Mouse (Mus musculus) embryonic facial prominence, embryonic 13.5 days (tissue): ENCODE data around the gene Opa3. TPM values are rescaled to one million over a fixed set of nuclear protein-coding genes. Genes with fewer than 3 reads are reported as not detected.
A peak's percentile ranks its signal among the peaks of the same experiment; 100 is the strongest.

ENCODE experiments used
- ATAC-seq: fragments of 200-750 bp; cut with Nextera tagmentation; 2 replicates; pipeline ENCODE4 v1.8.0; 2017; ENCODE audit warnings: low read depth; ENCODE audit not compliant: insufficient number of reproducible peaks, insufficient read depth, low FRiP score, low TSS enrichment
- H3K27ac ChIP-seq: fragments of 300-500 bp; sonication (generic); 2 replicates; pipeline ENCODE4 v1.5.1; 2015; ENCODE audit warnings: moderate library complexity, mild to moderate bottlenecking, inconsistent platforms
- H3K27me3 ChIP-seq: fragments of 300-500 bp; sonication (generic); 2 replicates; pipeline ENCODE4 v1.6.1; 2015; ENCODE audit warnings: mild to moderate bottlenecking, inconsistent platforms
- H3K36me3 ChIP-seq: fragments of 300-500 bp; sonication (generic); 2 replicates; pipeline ENCODE4 v1.6.1; 2015; ENCODE audit warnings: mild to moderate bottlenecking, inconsistent platforms
- H3K4me1 ChIP-seq: fragments of 300-500 bp; sonication (generic); 2 replicates; pipeline ENCODE4 v1.6.1; 2015; ENCODE audit warnings: inconsistent platforms
- H3K4me2 ChIP-seq: fragments of 300-500 bp; sonication (generic); 2 replicates; pipeline ENCODE4 v1.6.1; 2015; ENCODE audit warnings: moderate library complexity, mild to moderate bottlenecking, inconsistent platforms
- H3K4me3 ChIP-seq: fragments of 300-500 bp; sonication (generic); 2 replicates; pipeline ENCODE4 v1.5.1; 2015; ENCODE audit warnings: mild to moderate bottlenecking, inconsistent platforms
- H3K9ac ChIP-seq: fragments of 300-500 bp; sonication (generic); 2 replicates; pipeline ENCODE4 v1.6.1; 2015; ENCODE audit warnings: mild to moderate bottlenecking, inconsistent platforms
- H3K9me3 ChIP-seq: fragments of 300-500 bp; sonication (generic); 2 replicates; pipeline ENCODE4 v1.6.1; 2016; ENCODE audit warnings: inconsistent platforms
- WGBS: fragments of 180-500 bp; shearing (Covaris S2); methylation state at CpG from one replicate; pipeline ENCODE4 v1.1.7; 2015; ENCODE audit warnings: mixed read lengths; 5-methylcytosine and 5-hydroxymethylcytosine counted together
- polyA plus RNA-seq: library from polyadenylated mRNA; unstranded; fragments of >200 nt; fragmentation: Nextera tagmentation; extraction: Ambion mirVana; gene quantifications from 2 replicates; pipeline ENCODE4 v1.2.1, GENCODE M21; 2015

Opa3 gene
- polyA plus RNA-seq, 1 experiment from 2014 or later: 38.2 TPM

DNA sequence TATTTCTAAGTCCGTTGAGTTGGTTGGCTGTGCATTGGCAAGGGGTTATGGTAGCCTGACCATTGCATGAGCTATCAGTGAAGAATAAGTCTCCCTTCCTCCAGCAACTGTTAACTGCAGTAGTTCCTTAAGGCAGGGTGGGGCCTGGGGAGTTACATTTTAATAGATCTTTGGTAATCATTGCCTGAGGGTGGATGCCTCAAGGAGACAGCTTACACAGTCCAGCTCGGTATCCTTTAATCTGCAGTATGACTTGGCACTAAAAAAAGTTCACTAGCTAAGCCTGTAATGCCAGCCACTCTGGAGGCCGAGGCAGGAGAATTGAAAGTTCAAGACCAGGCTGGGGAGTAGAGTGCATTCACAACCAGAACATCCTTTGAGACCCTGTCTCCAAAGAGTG, 3.7 kb downstream of the Opa3 start:
- H3K36me3 ChIP-seq: peaks cover 13% of the 10 kb centered on the region; the same call in 1 of the 2 replicates
- no peak overlapping the region for H3K9ac ChIP-seq
- H3K4me2 ChIP-seq: no peak overlapping the region
- no peak overlapping the region for H3K4me3 ChIP-seq
- no peaks in the 10 kb centered on the region for H3K9me3 ChIP-seq
- no peaks in the 10 kb centered on the region for H3K27me3 ChIP-seq
- 84% methylated on average over 3 of the region's 3 CpGs for WGBS
- H3K27ac ChIP-seq: no peak overlapping the region
- no peak for ATAC-seq
- H3K4me1 ChIP-seq: peaks cover 12% of the 10 kb centered on the region

DNA sequence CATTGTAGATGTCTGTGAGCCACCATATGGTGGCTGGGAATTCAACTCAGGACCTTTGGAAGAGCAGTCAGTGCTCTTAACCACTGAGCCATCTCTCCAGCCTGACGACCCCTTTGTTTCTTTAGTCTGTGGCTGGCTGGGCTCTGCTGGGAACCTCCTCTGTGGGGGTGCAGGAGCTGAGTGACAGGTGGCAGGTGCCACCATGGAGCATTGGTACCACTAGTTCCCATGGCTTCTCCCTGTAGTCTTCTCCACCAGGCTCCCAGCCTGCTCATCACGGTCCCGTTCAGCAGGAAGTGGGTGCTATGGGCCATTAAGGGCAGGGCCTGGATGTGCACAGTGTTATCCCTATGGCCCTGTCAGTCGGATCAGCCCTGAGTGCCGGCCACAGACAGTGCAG, 6.5 kb downstream of the Opa3 start:
- no peaks in the 10 kb centered on the region for H3K9me3 ChIP-seq
- ATAC-seq: no peak
- H3K4me1 ChIP-seq: peaks cover 4% of the 10 kb centered on the region
- H3K36me3 ChIP-seq: peaks cover 13% of the 10 kb centered on the region; the same call in 1 of the 2 replicates
- WGBS: 77% methylated on average over 5 of the region's 5 CpGs
- no peak overlapping the region for H3K9ac ChIP-seq
- no peaks in the 10 kb centered on the region for H3K27me3 ChIP-seq
- no peak overlapping the region for H3K4me3 ChIP-seq
- H3K4me2 ChIP-seq: no peak overlapping the region
- H3K27ac ChIP-seq: no peak overlapping the region

DNA sequence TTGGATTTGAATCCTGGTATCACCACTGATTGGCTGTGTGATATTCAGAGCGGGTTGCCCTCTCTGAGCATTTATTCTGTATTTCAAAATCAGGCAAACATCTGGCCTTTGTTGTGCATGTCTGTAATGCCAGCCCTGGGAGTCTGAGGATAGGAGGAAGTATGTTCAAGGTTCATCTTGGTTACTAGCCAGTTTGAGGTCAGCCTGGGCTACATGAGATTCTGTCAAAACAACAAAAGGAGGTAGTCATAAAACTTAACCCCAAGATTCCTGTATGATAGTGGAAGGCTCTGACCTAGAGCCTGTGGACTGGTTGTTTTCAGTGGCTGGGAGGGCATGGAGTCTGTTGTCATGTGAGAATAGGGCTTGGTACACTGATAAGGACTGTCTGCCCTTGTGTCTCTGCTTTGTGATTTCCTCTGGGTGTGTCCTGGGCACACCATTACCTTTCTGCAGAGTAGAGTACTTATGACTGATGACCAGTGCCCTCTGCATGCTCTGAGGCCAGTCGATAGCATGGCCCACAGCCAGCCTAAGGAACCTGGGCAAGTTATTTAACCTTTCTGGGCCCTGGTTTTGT, 7.0 kb downstream of the Opa3 start:
- Histone ChIP-seq H3K27me3 (no peaks in the 10 kb centered on the region), H3K27ac (no peak overlapping the region), H3K4me2 (no peak overlapping the region), H3K9ac (no peak overlapping the region), H3K4me1 (peaks cover 4% of the 10 kb centered on the region; the same call in 1 of the 2 replicates), H3K4me3 (no peak overlapping the region), H3K9me3 (no peaks in the 10 kb centered on the region), H3K36me3 (peaks cover 13% of the 10 kb centered on the region; the same call in 1 of the 2 replicates)
- 86% methylated on average over 2 of the region's 2 CpGs for WGBS
- ATAC-seq: no peak

DNA sequence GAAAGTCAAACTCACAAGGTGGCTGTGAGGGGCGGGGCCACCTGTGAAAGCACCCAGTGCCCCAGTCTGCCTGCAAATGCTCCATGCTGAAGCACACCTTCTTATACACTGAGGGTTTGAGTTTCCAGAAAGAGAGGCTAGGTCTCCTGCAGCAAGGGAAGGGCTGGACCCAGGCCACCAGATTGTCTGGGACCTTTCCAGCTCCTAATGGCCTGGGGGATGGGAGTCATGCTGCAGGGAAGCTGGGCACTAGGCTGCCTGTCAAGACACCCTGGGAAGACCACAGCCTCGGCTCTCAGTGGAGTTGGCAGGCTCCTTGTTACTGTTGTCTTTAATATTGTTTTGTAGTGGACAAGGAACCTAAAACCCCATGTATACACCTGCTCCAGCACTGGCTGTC, 8.3 kb downstream of the Opa3 start:
- Histone ChIP-seq H3K27me3 (no peaks in the 10 kb centered on the region), H3K4me1 (peaks cover 4% of the 10 kb centered on the region; the same call in 1 of the 2 replicates), H3K4me2 (no peak overlapping the region), H3K36me3 (peaks cover 9% of the 10 kb centered on the region; the same call in 1 of the 2 replicates), H3K27ac (no peak overlapping the region), H3K9me3 (no peaks in the 10 kb centered on the region), H3K9ac (0 out of 2 replicates have a peak overlapping the region, but pooled peaks have one; percentile 32), H3K4me3 (no peak overlapping the region)
- 71% methylated on average over 2 of the region's 2 CpGs for whole genome bisulfite sequencing
- ATAC-seq: no peak

DNA sequence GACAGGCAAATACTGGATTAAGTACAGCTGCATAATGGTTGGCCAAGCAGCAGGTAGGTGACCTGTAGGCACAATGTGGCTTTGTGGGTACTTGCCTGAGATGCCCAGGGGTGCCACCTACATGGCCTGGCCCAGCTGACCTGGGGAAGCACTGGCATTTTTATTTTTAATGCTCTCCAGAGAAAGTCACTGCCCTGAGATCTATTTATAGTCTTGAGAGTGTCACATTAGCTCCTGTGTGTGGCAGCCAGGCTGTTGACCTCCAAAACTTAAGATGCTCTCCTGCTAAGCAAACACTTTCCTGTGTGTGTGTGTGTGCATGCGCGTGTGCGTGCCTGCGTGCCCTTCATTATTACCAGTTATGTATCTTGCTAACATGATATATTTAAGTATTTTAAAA, 10.2 kb downstream of the Opa3 start:
- Histone ChIP-seq H3K4me2 (no peak overlapping the region), H3K27ac (no peak overlapping the region), H3K4me1 (peaks cover 4% of the 10 kb centered on the region; the same call in 1 of the 2 replicates), H3K27me3 (no peaks in the 10 kb centered on the region), H3K36me3 (0 out of 2 replicates have a peak, but pooled peaks cover 4% of the 10 kb centered on the region), H3K4me3 (no peak overlapping the region), H3K9me3 (no peaks in the 10 kb centered on the region), H3K9ac (no peak overlapping the region)
- 97% methylated on average over 4 of the region's 4 CpGs for WGBS
- no peak for ATAC-seq

DNA sequence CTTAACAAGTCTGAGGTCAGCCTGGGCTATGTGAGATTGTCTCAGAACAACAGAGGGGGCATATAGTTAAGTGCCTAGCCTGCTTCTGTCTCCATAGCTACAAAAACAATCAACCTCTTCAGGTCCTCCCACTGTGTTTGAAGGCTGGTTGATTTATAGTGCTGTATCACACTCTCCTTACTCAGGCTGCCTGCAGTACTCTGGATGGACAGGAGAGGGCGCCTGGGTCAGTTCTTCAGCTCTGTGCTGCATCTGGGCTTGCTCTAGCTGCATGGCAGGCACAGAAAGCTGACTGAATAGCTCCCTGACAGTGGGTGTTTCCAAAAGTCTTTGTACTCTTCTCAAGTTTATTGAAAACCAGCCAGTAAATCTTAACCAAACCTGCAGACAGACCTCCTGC, 11.3 kb downstream of the Opa3 start:
- WGBS: 0% methylated on average over 1 of the region's 1 CpGs
- peak; percentile 83; the same call in 1 of the 2 replicates for ATAC-seq

DNA sequence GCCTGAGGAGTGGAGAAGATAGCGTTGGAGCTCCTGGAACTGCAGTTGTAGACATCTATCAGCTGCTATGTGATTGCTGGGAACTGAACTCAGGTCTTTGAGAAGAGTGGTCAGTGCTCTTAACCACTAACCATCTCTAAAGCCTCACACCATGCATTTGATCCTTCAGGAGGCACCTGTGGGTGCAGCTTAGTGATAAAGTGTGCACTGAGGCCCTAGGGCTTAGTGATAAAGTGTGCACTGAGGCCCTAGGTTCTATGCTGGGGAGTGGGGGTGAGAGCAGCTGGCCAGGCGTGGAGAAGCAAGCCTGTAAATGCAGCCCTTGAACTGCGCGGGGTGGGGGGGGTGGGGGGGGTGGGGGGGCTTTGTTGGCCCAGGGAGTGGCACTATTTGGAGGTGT, 11.9 kb downstream of the Opa3 start:
- no peak overlapping the region for H3K4me3 ChIP-seq
- H3K27me3 ChIP-seq: no peaks in the 10 kb centered on the region
- H3K9me3 ChIP-seq: no peaks in the 10 kb centered on the region
- H3K4me2 ChIP-seq: no peak overlapping the region
- no peak for ATAC-seq
- H3K9ac ChIP-seq: no peak overlapping the region
- peaks cover 4% of the 10 kb centered on the region for H3K36me3 ChIP-seq
- H3K27ac ChIP-seq: no peak overlapping the region
- WGBS: 55% methylated on average over 4 of the region's 4 CpGs
- H3K4me1 ChIP-seq: peaks cover 4% of the 10 kb centered on the region; the same call in 1 of the 2 replicates

More for the DNA sequence above, 11.3 kb downstream of the Opa3 start:
- no peaks in the 10 kb centered on the region for H3K27me3 ChIP-seq
- no peak overlapping the region for H3K4me2 ChIP-seq
- no peak overlapping the region for H3K4me3 ChIP-seq
- H3K9ac ChIP-seq: no peak overlapping the region
- H3K4me1 ChIP-seq: peaks cover 4% of the 10 kb centered on the region; the same call in 1 of the 2 replicates
- H3K36me3 ChIP-seq: no peaks in the 10 kb centered on the region
- H3K27ac ChIP-seq: no peak overlapping the region
- no peaks in the 10 kb centered on the region for H3K9me3 ChIP-seq

DNA sequence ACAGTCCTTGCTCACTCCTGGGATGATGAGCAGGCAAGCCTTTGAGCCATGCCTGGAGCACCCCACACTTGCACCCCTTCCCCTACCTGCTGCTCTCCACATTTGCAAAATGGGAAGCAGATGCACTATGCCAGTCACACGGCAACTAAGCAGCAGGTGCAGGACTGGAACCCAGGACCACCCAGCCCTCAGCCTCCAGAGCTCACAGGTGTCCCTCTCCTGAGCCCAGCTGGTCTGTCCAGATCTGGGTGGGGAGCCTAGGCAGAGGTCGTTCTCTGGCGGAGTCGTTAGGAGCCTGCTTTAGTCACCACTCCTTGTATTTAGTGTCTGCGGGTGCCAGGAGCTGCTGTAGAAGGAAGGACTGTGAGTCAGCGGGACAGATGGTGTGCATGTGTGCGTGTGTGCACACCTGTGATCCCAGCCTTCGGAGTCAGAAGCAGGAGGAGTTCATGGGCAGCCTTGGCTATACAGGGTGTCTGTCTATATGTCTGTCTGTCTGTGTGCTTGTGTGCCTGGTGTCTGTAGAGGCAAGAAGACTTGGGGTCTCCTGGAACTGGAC, 12.8 kb downstream of the Opa3 start:
- no peak overlapping the region for H3K4me2 ChIP-seq
- WGBS: 91% methylated on average over 8 of the region's 8 CpGs

DNA sequence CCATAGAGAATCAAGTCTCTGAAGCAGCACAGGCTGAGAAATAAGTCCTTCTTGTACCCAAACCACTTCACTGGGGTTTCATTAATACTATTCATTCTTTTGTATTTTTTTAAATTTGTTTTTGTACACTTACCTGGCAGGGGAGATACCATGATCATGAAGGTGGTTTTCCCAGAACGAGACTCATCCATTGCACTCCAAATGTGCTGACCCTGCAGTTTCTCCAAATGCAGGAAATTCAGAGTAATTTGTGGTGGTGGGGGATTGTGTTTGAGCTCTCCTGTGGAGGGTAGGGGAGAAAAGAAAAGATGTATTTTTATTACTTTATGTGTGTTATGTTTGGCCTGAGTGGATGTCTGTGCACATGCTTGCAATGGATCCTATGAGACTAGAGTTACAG, 13.9 kb downstream of the Opa3 start:
- Histone ChIP-seq H3K9ac (no peak overlapping the region), H3K9me3 (no peaks in the 10 kb centered on the region), H3K4me3 (no peak overlapping the region), H3K36me3 (peaks cover 22% of the 10 kb centered on the region), H3K27ac (no peak overlapping the region), H3K4me2 (no peak overlapping the region), H3K27me3 (no peaks in the 10 kb centered on the region), H3K4me1 (peaks cover 4% of the 10 kb centered on the region; the same call in 1 of the 2 replicates)
- no peak for ATAC-seq
- 91% methylated on average over 1 of the region's 1 CpGs for WGBS

More for the DNA sequence above, 12.8 kb downstream of the Opa3 start:
- Histone ChIP-seq H3K36me3 (peaks cover 14% of the 10 kb centered on the region), H3K4me3 (no peak overlapping the region), H3K9ac (0 out of 2 replicates have a peak overlapping the region, but pooled peaks have one; percentile 21), H3K27me3 (no peaks in the 10 kb centered on the region), H3K4me1 (peaks cover 4% of the 10 kb centered on the region; the same call in 1 of the 2 replicates), H3K9me3 (no peaks in the 10 kb centered on the region), H3K27ac (no peak overlapping the region)
- no peak for ATAC-seq

DNA sequence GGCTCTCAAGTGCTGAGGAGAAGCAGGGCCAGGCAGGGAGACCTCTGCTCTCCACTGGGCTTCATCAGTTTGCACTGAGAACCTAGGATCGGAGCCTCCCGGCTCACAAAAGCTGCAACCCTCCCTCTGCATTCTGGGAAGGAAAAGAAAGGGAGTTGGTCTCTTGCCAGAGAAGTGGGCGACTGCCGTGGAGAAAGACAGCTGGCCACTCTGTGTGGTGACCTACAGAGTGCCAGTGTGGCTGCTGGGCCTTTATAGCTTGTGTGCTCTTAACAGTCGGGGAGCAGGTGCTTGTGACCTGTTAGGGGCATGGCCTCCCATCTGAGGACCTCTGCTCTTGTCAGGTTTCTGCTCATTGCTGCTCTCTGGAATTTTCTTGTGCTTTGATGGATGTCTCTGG, 15.7 kb downstream of the Opa3 start:
- Histone ChIP-seq H3K27ac (no peak overlapping the region), H3K9ac (0 out of 2 replicates have a peak overlapping the region, but pooled peaks have one; percentile 27), H3K4me3 (no peak overlapping the region), H3K9me3 (no peaks in the 10 kb centered on the region), H3K4me1 (peaks cover 4% of the 10 kb centered on the region; the same call in 1 of the 2 replicates), H3K36me3 (peaks cover 29% of the 10 kb centered on the region), H3K27me3 (no peaks in the 10 kb centered on the region), H3K4me2 (no peak overlapping the region)
- no peak for ATAC-seq
- WGBS: 84% methylated on average over 5 of the region's 5 CpGs

DNA sequence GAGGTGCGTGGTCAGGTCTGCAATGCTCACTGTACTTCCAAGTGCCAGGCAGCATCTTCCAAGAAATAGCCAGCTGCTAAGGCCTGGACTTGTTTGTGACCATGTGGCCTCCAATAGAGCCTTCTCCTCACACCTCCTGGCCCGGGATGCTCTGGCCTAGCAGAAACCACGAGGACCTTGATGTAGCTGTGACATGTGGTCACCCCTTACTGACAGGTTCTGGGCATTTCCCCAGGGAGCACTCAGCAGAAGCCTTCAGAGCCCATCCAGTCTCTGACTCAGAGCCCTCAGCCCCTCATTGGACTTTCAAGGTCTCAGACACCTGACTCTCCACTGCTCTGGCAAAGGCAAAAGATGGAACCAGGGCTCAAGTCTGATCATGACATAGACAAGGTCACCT, 16.9 kb downstream of the Opa3 start:
- H3K27me3 ChIP-seq: no peaks in the 10 kb centered on the region
- no peak overlapping the region for H3K27ac ChIP-seq
- no peaks in the 10 kb centered on the region for H3K9me3 ChIP-seq
- no peaks in the 10 kb centered on the region for H3K4me1 ChIP-seq
- no peak for ATAC-seq
- no peak overlapping the region for H3K9ac ChIP-seq
- H3K36me3 ChIP-seq: peaks cover 29% of the 10 kb centered on the region
- 95% methylated on average over 3 of the region's 3 CpGs for WGBS
- H3K4me3 ChIP-seq: no peak overlapping the region
- no peak overlapping the region for H3K4me2 ChIP-seq

DNA sequence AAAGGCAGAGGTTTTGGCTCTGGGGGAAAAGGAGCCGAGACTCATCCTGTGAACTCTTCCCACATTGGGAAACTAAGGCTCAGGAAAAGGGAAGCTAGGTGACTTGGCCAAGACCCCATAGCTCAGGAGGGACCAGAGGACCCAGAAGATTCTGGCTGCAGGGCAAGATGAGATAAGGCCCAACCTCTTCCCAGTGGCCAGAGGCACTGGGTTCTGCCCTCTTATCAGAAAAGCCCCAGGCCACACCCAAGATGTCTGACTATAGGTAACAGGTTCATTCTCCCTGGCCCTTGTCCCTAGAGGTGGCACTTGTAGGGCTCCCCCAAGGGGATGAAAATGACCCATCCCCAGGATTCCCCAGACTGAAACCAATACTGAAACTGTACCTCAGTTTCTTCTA, 18.7 kb downstream of the Opa3 start:
- Histone ChIP-seq H3K27ac (no peak overlapping the region), H3K4me3 (no peak overlapping the region), H3K36me3 (peaks cover 29% of the 10 kb centered on the region), H3K9ac (no peak overlapping the region), H3K9me3 (no peaks in the 10 kb centered on the region), H3K4me2 (no peak overlapping the region), H3K27me3 (no peaks in the 10 kb centered on the region), H3K4me1 (no peaks in the 10 kb centered on the region)
- 97% methylated on average over 1 of the region's 1 CpGs for WGBS
- ATAC-seq: no peak
